Mouse (Mus musculus): ENCODE data around the gene Ranbp6.

The Ranbp6 gene

DNA sequence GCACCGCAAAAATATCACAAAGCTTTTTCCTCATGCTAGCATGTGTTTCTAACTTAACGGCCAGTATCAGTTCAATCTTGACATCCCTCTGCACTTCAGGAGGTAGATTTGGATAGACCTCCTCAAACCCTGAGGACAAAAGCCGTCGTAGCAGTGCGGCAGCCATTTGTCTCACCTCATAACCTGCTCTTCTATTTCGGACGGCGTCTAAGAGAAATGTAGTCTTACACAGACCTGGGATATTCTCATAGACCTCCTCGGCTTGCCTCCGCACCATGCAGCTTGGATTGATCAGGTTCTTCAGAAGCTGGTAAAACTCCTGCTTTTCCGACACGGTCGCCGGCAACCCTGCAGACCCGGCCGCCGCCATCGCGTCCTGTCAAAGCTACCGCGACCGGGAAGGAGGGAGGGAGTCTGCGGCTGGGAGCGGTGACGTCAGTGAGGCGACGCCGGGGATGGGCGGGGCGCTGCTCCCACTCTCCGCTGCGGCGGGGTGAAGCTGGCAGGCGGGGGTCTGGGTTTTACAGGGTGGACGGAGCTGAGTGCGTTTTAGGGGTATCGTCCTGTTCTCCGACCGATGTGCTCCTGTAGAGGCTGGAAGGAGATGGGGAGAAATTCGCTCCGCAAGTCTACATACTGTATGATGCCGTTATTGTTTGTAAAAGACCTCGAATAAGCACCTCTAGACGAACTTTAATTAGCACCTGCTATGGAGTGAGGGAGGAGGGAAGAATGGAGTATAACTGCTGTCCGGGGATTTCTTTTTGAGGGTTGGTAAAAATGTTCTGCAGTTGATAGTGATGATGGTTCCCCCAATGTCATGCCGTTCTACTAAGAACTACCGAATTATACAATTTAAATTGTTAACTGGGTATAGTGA lies at the start of gene Ranbp6:
TSS of gene Ranbp6 (minus strand) at position 394 of the 880 bp plus-strand sequence.
- no peak for DNase-seq (ENCODE audit: extremely low read depth, low read depth, low spot score)

DNA sequence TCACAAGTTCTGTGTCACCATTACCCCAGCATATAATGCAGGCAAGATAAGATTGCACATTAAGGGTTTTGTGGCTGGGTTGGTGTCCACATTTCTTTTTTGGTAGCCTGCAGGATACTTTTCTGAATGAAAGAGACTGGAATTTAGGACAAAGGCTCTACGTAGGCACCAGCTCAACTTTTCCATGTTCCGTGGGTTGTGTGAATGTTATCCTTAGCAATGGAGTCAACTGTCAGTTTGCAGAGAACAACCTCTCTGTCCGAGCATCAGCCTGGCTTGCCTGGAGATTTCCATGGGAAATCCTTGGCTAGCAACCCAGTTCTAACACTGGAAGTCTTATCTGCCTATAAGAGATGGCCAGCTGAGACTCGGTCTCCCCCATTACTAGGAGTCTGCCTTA lies 48.0 kb upstream of the Ranbp6 start:
- no peak for DNase-seq (ENCODE audit: extremely low read depth, low read depth, low spot score)

DNA sequence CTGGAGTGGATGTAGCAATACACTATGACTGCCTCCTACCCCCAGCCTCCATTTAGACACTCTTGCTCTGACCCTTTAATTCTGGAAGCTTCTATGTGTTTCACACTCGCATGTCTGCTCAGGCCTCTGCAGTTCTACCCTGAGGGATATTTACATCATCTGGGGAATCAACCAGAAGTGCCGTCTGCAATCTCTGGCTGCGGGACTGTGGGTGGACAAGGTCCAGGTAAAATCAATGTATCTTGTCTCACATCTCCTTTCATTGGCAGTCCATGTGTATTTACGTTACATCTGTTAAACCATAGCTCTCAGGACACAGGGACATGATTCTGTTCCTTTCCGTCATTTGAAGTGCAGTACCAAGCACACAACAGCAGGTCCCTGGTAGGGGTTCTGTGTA lies 44.5 kb upstream of the Ranbp6 start:
- DNase-seq (ENCODE audit: extremely low read depth, low read depth, low spot score): peak; percentile 75

DNA sequence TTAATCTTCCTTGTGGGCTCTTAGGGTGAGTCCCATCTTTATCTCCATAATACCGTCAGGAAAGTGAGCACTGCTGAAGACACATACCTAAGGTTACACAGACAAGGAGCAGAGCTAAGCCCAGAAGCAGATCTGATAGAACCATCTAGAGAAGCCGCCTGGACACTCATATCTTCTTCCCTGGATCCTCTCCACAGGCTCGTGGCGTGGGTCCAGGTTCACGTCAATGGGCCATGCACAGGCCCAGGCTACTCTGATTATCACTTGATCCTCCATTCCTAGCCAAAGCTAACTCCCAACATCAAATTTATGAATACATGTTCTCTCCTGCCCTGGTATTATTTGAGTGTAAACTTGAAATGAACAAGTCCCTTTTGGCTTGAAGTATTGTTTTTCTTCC lies 40.9 kb upstream of the Ranbp6 start:
- no peak for DNase-seq (ENCODE audit: extremely low read depth, low read depth, low spot score)

DNA sequence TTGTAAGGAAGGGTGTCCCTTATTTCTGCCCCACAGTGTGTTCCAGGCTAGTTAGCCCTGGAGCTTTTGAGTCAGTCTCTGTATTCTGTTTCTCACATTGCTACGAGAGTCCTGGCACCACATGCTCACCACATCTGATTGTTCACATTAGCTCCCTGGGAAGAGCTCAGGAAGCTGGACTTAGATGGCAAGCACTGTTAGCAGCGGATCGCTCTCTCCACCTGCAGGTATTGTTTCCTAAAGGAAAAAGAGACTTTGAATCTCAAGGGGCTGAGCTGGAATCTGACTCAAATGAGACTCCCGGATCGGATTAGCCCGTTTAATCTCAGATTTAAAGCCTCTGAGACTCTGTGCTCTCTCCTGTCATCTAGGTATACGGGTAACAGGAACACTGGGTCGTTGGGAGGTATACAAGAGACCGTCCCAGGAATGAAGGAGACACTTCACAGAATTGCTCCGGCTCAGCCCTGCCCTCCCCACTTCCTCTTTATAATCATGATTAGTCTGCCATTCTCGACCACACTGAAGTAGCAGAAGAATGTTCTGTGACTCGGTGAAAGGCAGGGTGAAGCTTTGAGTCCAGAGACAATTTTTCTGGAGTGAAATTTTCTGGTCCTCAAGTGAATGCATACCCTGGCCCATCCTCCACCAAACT lies 38.4 kb upstream of the Ranbp6 start:
- no peak for DNase-seq (ENCODE audit: extremely low read depth, low read depth, low spot score)

DNA sequence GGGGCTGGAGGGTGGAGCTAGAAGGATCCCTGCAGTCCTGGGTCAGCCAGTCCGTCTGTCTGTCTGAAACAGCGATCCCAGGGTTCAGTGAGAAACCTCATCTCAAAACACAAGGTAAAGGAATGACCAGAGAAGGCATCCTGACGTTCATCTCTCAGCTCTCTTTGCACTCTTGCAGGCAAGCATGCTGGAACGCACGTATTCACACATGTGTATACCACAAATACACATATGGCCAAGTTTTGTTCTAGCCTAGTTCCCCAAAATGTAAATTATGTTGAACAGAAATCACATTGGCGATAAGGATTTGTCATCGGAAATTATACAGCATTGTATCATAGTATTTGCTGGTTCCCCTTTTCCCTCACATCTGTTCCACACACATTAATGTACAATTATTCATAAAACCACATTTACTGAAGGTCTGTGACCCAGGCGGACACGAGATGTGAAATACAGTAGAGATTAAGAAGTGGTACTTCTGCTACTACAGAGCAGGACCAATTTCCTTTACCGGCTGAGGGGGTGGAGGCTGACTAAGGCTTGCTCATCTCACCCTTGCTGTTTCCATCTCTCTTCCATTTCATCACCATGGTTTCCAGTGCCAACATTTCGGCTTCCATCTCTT lies 37.3 kb upstream of the Ranbp6 start:
- DNase-seq (ENCODE audit: extremely low read depth, low read depth, low spot score): no peak

DNA sequence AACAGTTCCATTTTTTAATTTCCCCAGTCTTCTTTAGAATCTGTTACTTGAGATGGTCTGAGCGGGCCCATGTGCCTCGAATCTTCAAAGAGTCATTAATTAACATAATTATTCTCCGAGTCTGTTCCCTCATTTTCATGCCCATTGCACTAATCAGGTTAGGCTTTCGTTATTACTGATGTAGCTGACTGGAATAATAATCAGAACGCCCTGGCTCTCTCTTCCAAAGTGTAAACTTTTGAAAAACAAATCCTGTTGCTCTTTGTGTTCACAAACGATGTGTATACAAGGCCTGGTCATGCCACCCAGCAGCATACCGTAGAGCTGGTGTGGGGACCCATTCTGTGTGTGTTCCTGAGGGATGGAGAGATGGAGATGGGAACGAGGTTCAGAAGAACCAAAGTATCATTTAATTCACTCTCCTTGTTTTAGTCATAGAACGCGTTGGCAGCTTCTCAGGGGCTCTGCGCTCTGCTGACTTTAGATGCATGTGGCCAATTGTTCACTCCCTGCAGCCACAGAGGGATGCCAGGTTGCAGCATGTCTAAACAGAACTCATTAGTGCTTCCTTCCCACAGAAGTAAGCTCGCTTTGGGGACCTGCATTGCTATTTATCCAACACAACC lies 31.4 kb upstream of the Ranbp6 start:
- DNase-seq (ENCODE audit: extremely low read depth, low read depth, low spot score): peak; percentile 59

DNA sequence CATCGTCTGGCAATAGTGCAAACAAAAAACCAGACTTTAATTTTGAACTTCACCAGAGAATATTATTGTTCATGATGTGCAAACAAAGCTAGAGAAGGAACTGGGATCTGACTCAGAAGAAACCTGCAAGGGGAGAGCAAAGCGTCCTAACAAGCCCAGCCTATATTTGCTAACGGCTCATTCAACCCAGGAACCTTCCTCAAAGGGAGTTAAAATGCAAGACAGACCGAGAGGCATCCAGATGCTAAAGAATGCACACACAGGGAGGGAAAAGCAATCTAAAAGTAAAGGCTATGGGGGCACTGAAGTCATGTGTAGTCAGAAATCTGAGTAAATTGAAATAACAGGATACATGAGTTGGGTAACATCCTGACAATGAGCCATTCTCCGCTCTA lies 30.9 kb upstream of the Ranbp6 start:
- no peak for DNase-seq (ENCODE audit: extremely low read depth, low read depth, low spot score)

DNA sequence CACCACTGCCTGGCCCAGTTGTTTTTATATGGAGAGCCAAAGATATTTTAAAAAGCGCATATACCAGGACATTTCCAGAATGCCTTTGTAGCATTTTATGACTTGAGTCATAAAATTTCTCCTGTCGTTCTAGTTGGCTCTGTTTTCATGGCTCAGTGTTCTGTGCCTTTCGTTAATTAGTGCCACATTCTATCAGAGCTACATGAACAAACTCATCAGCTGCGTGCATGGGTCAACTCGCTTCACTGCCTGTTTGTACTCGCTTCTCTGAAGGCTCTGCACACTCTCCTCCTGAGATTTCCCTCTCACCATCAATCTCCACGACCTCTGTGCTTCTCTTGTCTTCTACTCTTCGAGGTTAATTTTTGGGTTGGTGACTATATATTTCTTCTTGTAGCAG lies 30.2 kb upstream of the Ranbp6 start:
- DNase-seq (ENCODE audit: extremely low read depth, low read depth, low spot score): peak; percentile 72

DNA sequence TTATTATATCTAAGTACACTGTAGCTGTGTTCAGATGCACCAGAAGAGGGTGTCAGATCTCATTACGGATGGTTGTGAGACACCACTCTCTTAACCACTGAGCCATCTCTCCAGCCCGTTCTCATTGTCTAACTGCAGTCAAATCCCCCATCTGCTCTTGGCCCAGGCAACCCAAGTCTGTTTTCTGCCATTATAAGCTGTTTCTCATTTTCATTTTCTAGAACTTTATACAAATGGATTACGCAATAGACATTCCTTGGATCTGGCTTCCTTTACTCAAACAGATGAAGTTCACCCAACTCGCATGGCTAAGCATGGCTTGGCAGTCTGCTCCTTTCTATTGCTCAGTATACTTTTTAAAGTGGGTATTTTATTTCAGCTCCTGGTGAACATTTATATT lies 27.9 kb upstream of the Ranbp6 start:
- no peak for DNase-seq (ENCODE audit: extremely low read depth, low read depth, low spot score)

DNA sequence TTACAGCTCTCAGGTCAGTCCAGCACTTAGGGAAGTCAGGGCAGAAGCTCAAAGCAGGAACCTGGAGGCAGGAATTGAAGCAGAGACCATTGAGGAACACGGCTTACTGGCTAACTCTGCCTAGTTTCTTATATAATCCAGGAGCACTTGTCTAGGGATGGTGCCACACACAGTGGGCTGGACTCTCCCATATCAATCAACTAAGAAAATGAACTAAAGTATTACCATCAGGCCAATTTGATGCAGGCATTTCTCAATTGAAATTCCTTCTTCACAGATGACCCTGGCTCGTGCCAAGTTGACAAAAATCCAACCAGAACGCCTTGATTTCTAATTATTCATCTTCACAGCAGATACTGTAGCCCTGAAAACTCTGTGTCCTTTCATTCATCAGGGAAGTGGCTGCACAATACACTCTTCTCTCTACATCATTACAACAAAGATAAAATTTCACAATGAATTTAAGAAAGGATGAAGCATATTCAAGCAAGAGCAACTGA lies 25.9 kb upstream of the Ranbp6 start:
- DNase-seq (ENCODE audit: extremely low read depth, low read depth, low spot score): no peak

DNA sequence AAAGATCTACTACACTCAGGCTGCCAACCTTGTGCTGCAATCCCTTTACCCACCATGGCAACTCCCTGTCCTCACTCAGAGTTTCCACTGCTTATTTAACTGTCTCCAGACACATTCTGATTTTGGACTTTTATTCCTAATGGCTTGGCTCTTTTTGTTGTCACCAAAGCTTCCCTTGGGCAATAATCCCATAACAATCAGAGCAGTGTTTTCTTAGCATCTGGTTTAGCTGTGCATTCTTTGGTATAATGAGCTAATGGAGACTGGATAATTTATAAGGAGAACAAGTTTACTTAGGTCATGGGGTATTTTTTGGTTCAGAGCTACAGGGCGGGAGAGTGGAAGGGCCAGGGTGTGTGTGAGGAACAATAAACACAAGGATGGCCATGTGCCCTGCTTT lies 25.4 kb upstream of the Ranbp6 start:
- DNase-seq (ENCODE audit: extremely low read depth, low read depth, low spot score): no peak

DNA sequence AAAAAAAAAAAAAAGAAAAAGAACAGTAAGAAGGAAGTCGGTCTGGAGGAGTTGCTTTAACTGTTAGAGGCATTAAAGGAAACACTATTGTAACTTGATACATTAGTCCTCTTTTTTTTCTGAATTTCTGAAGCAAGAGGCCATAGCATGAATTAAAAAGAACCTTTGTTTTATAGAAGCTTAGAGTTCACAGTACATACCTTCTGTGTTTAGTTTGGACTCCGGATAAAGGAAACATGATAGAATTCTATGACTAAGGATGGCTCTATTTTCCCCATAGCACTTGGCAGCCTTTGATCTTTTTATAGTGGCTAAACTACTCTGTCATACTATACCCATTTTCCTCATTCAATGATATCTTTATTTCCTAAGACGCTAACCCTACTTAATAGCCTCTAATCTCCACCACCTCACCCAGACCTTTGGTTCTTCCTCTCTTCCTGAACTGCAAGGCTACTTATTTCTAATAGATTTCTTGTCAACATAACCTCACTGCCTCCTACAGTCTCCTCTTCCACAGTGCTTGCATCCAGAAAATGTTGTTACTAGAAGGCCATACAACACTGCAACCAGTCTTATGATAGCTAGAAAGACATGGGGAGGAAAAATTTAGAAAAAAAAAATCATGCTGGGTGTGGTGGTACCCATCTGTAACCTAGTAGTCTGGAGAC lies 22.7 kb upstream of the Ranbp6 start:
- DNase-seq (ENCODE audit: extremely low read depth, low read depth, low spot score): peak; percentile 90

DNA sequence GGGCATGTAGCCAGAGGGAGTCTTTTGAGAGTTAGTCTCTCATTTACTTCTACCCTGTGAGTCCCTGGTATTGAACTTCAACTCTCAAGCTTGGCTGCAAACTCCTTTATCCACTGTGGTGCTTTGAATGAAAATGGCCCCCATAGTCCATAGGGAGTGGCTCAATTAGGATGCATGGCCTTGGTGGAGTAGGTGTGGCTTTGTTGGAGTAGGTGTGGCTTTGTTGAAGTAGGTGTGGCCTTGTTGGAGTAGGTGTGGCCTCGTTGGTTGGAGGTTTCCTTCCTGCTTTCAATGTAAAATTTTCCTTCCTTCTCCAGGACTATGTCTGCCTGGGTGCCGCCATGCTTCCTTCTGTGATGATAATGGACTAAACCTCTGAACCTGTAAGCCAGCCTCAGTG lies 18.1 kb upstream of the Ranbp6 start:
- no peak for DNase-seq (ENCODE audit: extremely low read depth, low read depth, low spot score)

DNA sequence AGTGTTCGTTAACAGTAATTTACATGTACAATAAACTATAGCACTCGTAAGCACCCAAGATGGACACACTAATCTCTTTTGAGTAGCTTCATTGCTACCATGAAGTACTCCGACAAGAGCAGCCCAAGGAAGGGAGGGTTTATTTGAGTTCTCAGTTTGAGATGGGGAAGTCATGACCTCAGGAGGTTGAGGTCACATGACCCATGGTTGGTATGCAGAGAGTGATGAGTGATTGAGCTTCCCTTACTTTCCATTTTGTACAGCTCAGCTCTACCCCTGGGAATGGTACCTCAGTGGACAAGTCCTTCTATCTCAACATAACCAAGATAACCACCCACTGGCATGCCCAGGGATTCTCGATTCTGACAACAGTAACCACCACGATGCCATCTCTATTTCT lies 15.8 kb upstream of the Ranbp6 start:
- no peak for DNase-seq (ENCODE audit: extremely low read depth, low read depth, low spot score)

DNA sequence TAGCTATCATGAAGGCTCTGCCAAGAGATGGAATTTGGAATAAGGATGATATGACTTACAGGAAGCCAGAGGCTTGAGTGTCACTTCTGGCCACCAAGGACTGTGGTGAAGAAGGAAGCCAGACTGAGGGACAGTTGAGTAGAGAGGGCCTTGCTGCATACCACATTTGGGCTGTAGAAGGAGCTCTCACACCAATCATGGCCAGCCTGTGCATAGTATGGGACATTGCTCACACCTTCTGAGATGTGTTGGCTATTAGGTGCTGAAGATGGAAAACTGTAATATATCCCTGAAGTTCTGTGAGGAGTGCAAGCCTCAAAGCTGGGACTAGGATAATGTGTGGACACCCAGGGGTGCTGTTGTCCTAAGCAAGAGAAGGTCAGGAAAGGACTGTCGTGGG lies 13.9 kb upstream of the Ranbp6 start:
- DNase-seq (ENCODE audit: extremely low read depth, low read depth, low spot score): no peak

DNA sequence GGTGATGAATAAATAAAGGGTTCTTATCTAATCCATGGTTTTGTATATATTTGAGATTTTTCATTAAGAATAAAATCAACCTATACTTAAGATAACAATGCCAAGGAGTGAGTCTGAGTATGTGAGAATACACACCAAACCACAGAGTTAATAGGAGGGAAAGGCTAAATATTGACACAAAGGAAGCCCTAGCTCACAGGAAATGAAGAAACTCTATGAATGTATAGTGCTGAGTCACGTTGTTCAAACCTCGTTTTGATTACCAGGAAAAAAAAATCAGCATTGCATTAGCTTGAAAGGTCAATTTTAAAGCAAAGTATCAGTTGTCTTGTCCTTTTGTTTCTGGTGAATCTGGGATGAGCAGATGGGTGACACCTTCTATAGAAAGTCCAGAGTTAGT lies 12.2 kb upstream of the Ranbp6 start:
- no peak for DNase-seq (ENCODE audit: extremely low read depth, low read depth, low spot score)

DNA sequence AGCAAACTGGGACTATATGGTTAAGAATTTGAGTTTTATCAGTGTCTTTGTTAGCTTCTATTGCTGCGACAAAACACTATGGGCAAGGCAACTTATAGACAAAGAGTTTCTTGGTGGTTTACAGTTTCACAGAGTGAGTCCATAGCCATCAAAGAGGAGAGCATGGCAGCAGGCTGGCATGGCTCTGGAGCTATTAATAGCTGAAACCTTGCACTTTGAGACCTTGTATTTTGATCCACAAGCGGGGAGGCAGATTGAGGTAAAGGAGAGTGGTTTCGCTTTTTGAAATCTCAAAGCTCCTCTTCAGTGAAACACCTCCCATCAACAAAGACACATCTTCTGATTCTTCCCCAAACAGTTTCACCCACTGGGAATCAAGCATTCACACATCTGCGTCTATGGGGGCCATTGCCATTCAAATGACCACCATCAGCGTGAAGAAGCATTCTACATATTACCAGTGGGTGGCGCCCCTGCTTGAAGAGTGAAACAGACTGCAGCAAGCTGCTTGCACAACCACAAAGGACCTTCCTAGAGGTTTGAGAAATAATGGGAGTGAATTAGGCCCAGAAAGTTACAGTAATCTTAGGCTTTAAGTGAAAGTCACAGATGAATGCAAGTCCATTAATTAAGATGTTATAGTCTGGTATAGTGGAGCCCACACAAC lies 11.4 kb upstream of the Ranbp6 start:
- no peak for DNase-seq (ENCODE audit: extremely low read depth, low read depth, low spot score)

DNA sequence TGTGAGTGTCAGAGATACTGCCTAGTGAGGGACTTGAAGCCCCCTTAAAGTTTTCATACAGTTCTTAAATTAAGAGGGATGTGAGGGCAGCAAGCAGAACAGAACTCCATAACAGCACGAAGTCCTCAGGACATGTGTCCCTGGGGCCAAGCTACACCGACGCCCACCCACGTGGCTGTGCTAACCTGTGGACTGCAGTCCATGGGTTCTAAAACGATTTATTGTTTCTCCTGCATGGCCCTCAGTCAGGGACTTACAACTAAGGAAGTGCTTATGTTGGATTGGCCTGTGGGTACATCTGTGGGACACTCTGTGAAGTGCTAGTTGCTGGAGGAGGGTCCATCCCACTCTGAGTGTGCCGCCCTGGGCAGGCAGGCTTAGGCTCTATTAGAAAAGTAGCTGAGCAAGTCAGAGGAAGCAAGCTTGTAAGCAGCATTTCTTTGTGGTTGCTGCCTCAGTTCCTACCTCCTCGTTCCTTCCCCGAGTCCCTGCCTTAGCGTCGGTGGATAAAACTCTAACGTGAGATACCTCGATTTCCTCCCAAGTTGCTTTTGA lies 10.8 kb upstream of the Ranbp6 start:
- DNase-seq (ENCODE audit: extremely low read depth, low read depth, low spot score): no peak

DNA sequence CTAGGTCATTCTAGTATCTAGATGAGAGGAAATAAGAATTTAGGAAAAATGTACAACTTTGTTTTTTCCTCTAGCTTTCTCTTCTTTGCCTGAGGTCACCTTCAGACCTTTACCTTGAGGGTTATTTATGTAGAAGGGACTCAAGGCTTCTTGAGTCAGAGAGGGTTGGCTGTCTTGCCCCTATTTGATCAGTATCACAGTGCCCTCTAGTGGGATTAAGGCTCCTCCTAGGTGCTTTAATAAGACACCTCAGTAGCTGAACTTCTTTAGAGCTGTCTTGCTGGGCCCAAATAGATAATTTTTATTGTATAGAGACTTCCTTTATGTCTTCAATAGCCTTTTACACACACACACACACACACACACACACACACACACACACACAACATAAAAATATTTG lies 8.2 kb upstream of the Ranbp6 start:
- no peak for DNase-seq (ENCODE audit: extremely low read depth, low read depth, low spot score)
